Mouse (Mus musculus): ENCODE results near the gene Tgfb1i1. TPM values are rescaled to one million over a fixed set of nuclear protein-coding genes. Genes with fewer than 3 reads are reported as not detected.

Tgfb1i1 gene
- 23.0 TPM for polyA plus RNA-seq (2014; fragmentation: Illumina TruSeq; extraction: RNeasy Lipid Tissue Mini Kit (QIAGEN cat#74804); ENCODE audit: low read depth, low replicate concordance)

DNA sequence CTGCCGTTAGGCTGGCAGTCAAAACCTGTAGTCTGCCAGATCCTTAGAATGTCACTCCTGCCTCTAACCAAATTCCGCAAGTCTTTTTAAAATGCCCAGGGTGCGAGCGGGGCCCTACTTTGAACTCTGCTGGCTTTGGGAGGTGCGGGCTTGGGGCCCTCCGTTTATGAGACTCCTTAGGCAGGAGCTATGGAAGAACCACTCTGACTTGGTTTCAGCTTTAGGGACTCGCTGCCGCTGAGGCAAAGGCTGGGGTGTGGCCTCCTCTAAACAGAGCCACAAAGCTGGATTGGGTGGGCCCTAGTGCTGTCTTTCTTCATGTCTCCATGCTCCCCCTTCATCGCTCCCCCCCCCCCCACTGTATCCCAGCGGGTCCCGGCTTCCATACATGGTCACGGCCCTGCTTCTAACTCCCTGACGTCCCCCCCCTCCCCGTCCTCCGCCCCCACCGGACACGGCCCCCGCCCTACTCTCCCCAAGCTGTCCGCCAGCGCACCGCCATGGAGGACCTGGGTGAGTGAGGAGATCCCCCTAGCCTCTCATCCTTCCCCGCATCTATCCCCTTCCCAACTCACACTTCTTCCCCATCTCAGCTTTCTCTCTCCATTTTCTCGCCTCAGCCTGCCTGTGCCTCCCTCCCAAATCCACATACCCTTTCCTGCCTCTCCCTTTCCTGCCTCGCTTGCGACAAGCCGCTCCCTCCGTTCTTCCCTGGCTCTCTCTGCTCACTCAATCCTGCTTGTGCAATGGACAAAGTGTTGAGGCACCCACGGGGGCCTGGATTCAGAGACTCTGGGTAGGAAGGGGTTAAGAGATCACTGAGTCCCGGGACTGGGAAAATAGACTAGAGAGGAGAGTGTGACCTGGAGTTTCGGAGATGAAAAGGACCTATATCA, at the start of gene Tgfb1i1:
Gene Tgfb1i1, plus strand, starts transcription at position 317 of the 896 bp plus-strand sequence.

DNA sequence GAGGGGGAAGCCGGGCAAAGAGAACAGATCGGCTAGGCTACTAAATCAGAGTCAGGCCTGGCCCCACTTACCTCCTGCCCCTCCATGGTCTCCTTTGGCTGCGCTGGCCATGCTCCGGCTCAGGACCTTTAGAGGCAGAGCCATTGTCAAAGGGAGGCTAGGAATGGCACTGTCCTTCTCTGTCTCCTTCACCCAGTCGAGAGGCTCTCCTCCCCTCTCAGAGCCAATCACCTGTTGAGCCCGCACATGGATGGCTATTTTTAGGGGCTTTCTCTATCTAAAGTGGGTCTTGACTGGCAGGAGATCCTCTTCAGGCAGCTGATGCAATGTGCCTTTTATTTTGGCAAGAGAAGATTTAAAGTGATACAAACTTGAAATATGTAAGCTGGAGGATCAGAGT, 40.5 kb upstream of the Tgfb1i1 start, which contains the start of gene Cox6a2:
Gene Cox6a2, minus strand, starts transcription at position 236 of the 400 bp plus-strand sequence.

DNA sequence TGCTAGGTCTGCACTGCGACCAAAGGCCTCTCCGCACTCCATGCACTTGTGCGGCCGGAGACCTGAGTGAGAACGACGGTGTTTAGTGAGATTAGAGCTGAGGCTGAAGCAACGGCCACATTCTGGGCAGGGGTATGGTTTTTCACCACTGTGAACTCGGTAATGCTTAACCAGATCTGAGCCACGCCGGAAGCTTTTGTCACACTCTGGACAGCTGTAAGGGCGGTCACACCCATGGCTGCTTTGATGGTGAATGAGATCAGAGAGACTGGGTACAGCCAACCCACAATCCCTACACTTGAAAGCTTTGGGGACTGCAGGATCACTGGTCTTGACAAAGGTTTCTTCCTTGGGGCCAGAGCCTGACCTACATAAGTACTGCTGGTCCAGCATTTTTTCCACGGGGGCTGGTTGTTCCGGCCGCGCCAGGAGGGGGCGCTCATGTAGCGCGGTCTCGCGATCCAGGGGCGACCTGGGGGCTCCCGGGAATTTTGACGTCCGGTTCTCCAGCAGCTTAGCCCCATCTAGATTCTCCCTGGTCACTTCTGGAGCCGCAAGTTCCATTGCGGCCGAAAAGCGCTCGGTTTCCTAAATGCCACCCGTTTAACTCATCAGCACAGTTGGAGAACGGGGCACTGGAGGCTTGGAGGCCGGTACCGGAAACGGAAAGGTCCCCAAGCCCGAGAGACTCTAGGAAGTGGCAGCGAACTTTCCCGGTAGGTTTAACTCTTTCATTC, 9.6 kb upstream of the Tgfb1i1 start, which contains the start of gene Armc5:
Gene Armc5, plus strand, starts transcription at position 487 of the 737 bp plus-strand sequence.

DNA sequence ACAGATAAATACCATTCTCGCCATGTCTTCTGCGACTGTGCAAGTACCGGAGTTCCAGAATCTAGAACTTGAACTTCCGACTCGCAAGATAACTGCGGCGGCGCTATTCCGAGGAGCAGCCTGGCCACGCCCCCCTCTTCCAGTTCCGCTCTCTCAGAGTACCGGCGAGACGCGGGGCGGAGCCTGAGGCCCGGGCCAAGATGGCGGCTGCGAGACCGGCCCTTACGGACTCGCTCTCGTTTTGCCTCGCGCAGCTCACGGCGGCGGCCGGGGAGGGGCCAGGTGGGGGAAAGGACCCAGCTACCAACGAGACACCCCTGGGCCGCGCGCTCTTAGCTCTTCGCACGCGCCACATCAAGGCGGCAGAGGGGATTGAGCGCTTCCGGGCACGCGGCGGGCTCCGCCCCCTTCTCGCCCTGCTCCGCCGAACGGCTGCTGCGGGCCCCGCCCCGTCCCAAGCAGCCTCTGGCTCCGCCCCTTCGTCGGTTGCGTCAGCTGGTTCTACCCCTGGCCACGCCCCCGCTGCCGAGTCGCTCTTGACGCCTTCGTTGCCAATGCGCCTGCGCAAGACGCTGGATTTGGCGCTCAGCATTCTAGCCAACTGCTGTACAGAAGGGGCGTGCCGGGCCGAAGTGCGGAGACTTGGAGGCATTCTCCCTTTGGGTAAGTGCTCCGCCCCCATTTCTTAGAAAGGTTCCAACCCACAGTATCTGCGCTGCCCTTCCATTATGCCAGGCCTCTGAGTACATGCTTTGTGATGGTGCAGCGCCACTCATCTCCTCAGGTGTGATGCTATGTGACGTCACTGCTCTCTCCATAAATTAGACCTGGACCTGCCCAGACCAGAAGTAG, 8.5 kb upstream of the Tgfb1i1 start, which contains the start of gene 9130023H24Rik:
Gene 9130023H24Rik, minus strand, starts transcription at position 105 of the 852 bp plus-strand sequence.

DNA sequence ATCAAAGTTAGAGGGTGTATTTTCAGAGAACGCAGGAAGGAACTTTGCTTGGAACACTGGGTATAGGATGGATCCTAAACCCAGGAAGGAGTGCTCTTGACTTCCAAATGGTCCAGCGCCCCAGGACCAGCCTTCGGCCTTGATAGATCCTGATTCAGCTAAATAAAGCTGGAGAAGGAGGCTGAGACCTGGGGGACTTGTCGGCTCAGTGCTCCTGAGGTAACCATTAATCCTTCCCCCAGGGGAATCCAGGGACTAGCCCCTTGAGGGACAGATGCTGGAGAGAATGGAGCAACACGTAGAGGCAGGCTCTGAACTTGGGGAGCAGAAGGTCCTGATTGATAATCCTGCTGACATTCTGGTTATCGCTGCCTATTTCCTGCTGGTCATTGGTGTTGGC, 18.8 kb downstream of the Tgfb1i1 start, which contains the start of gene Slc5a2:
Gene Slc5a2, plus strand, starts transcription at position 247 of the 400 bp plus-strand sequence.

DNA sequence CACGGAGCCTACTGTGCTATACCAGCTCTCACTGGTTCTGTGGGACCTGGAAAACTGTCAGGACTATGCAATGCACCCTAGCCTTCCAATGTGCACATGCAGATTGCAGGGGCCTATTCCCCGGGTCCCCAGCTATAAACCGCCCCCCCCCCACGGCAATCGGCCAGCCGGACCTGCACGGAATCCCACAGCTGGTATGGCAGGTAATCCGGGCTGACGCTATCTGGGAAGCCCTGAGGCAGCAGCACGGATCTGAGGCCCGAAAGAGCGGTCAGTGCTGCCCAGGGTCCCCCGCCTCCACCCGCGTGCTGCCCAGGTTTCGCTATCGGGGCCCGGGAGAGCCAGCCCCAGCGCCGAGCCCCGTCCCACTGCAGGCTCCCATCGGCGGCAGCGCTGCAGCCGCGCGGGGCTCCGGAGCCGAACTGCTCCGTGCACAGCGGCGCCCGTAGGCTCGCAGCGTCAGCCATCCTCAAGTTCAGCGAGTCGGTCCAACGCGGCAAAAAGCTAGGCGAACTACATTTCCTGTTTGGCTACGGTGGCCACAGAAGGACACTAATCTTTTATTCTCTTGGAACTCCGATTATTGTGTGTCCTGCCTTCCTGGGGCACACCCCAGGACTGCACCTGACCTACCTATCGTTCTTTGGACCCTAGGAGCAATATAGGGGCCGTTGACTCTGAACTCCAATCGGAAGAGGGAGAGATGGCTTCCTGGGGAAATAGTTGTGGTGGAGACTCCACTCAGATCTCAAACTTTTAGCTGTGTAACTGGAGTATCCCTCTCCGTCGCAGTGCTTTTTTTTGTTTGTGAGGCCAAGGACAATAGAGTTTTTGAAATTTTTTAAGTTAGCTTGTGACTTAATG, 51.2 kb downstream of the Tgfb1i1 start, which contains the start of gene BC017158:
Gene BC017158, minus strand, starts transcription at position 554 of the 864 bp plus-strand sequence.

Other genes with a start within 250 kb of the Tgfb1i1 start
- gene Trim72, start 242.9 kb upstream of the Tgfb1i1 start, polyA plus RNA-seq (2014; fragmentation: Illumina TruSeq; extraction: RNeasy Lipid Tissue Mini Kit (QIAGEN cat#74804); ENCODE audit: low read depth, low replicate concordance) = 255 TPM
- gene Itgam, start 184.2 kb upstream of the Tgfb1i1 start, polyA plus RNA-seq (2014; fragmentation: Illumina TruSeq; extraction: RNeasy Lipid Tissue Mini Kit (QIAGEN cat#74804); ENCODE audit: low read depth, low replicate concordance) = 2.3 TPM
- not detected for gene Gm49368, start 184.1 kb upstream of the Tgfb1i1 start, polyA plus RNA-seq (2014; fragmentation: Illumina TruSeq; extraction: RNeasy Lipid Tissue Mini Kit (QIAGEN cat#74804); ENCODE audit: low read depth, low replicate concordance)
- gene Itgax, start 117.3 kb upstream of the Tgfb1i1 start, polyA plus RNA-seq (2014; fragmentation: Illumina TruSeq; extraction: RNeasy Lipid Tissue Mini Kit (QIAGEN cat#74804); ENCODE audit: low read depth, low replicate concordance) = 0.13 TPM
- gene Itgad, start 92.4 kb upstream of the Tgfb1i1 start, polyA plus RNA-seq (2014; fragmentation: Illumina TruSeq; extraction: RNeasy Lipid Tissue Mini Kit (QIAGEN cat#74804); ENCODE audit: low read depth, low replicate concordance) = not detected
- gene Cox6a2, start 40.4 kb upstream of the Tgfb1i1 start, polyA plus RNA-seq (2014; fragmentation: Illumina TruSeq; extraction: RNeasy Lipid Tissue Mini Kit (QIAGEN cat#74804); ENCODE audit: low read depth, low replicate concordance) = 3,732 TPM
- gene Armc5, start 9.5 kb upstream of the Tgfb1i1 start, polyA plus RNA-seq (2014; fragmentation: Illumina TruSeq; extraction: RNeasy Lipid Tissue Mini Kit (QIAGEN cat#74804); ENCODE audit: low read depth, low replicate concordance) = 6.0 TPM
- 1.8 TPM for gene 9130023H24Rik, start 8.8 kb upstream of the Tgfb1i1 start, polyA plus RNA-seq (2014; fragmentation: Illumina TruSeq; extraction: RNeasy Lipid Tissue Mini Kit (QIAGEN cat#74804); ENCODE audit: low read depth, low replicate concordance)
- not detected for gene Slc5a2, start 18.8 kb downstream of the Tgfb1i1 start, polyA plus RNA-seq (2014; fragmentation: Illumina TruSeq; extraction: RNeasy Lipid Tissue Mini Kit (QIAGEN cat#74804); ENCODE audit: low read depth, low replicate concordance)
- 8.7 TPM for gene BC017158, start 51.4 kb downstream of the Tgfb1i1 start, polyA plus RNA-seq (2014; fragmentation: Illumina TruSeq; extraction: RNeasy Lipid Tissue Mini Kit (QIAGEN cat#74804); ENCODE audit: low read depth, low replicate concordance)
- 9.0 TPM for gene Rgs10, start 171.9 kb downstream of the Tgfb1i1 start, polyA plus RNA-seq (2014; fragmentation: Illumina TruSeq; extraction: RNeasy Lipid Tissue Mini Kit (QIAGEN cat#74804); ENCODE audit: low read depth, low replicate concordance)
- 71.6 TPM for gene Tial1, start 214.9 kb downstream of the Tgfb1i1 start, polyA plus RNA-seq (2014; fragmentation: Illumina TruSeq; extraction: RNeasy Lipid Tissue Mini Kit (QIAGEN cat#74804); ENCODE audit: low read depth, low replicate concordance)